Comparison of ENCODE assay signal across 17 mouse cellular contexts in the genomic region with DNA sequence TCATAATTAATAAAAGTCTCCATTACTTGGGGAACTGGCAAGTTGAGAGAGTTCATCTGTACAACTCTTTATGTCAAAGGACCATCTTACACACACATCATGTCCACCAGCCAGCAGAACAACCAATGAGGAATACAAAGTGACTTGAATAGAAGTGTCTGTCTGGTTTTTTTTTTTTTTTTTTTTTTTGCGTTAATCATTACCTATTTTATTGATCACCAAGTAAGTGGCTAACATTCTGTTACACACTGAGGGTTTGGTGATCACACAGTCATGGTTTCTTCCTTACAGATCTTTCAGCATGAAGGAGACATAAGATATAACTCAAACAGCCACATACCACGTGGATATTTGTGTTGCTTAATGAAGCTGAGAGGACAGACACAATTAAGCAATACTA.
DNase-seq lines count a peak whose midpoint lies in the region; ATAC-seq and TF ChIP-seq lines count a peak whose summit lies in the region.
"Had no signal": no experiment of that assay in that cellular context is flagged by ENCODE, and none has a peak within 500 bp of the region (broad histone marks: within the 10 kb centered on the region; RNA-seq: fewer than 3 reads in every experiment).

No protein-coding gene starts in this region.

- H3K36me3 ChIP-seq in liver, adult 2 months (ENCODE audit: control insufficient read depth, insufficient read depth, low read length), result no peaks in the 10 kb centered on the region
- no peaks in the 10 kb centered on the region for H3K36me3 ChIP-seq in liver, embryonic 12.5 days
- no peaks in the 10 kb centered on the region for H3K36me3 ChIP-seq in intestine, embryonic 14.5 days (ENCODE audit: control insufficient read depth, insufficient read depth, low read length)
- H3K36me3 ChIP-seq in intestine, embryonic 16.5 days (ENCODE audit: control insufficient read depth, insufficient read depth, low read length), result no peaks in the 10 kb centered on the region
- H3K36me3 ChIP-seq: embryonic facial prominence, embryonic 13.5 days; forebrain, embryonic 12.5 days; heart, embryonic 12.5 days; hindbrain, embryonic 10.5 days had no signal

- DNase-seq in liver, adult 2 months (ENCODE audit: extremely low read depth, low read depth, low spot score), result peak; percentile 83
- DNase-seq in intestine, embryonic 14.5 days (ENCODE audit: low spot score), result no peak
- DNase-seq in right cerebral cortex, adult 2 months (ENCODE audit: low spot score in 2 of 2), result no peak
- DNase-seq in ovary, adult 18-20 months (ENCODE audit: low spot score), result no peak
- DNase-seq: adrenal gland, adult 2 months; adrenal gland, postnatal 25 days; cerebellum, adult 18-20 months; cerebellum, adult 9-11 months; cerebellum, postnatal 36 days; gastrocnemius, postnatal 14 days had no signal

- 14% methylated on average over 2 of the region's 2 CpGs for WGBS in liver, adult 2 months
- 35% methylated on average over 2 of the region's 2 CpGs for WGBS in liver, embryonic 12.5 days (ENCODE audit: insufficient replicate concordance)
- WGBS in intestine, embryonic 14.5 days, result 66% methylated on average over 2 of the region's 2 CpGs
- WGBS in intestine, embryonic 16.5 days, result 66% methylated on average over 2 of the region's 2 CpGs

- no peak overlapping the region for H3K9ac ChIP-seq in liver, adult 2 months (ENCODE audit: low read depth, low read length)
- H3K9ac ChIP-seq in liver, embryonic 12.5 days, result no peak overlapping the region
- no peak overlapping the region for H3K9ac ChIP-seq in intestine, embryonic 14.5 days (ENCODE audit: low read length)
- no peak overlapping the region for H3K9ac ChIP-seq in intestine, embryonic 16.5 days (ENCODE audit: low read depth, low read length)
- H3K9ac ChIP-seq: embryonic facial prominence, embryonic 13.5 days; forebrain, embryonic 12.5 days; heart, embryonic 12.5 days had no signal

- no peak overlapping the region for H3K27ac ChIP-seq in liver, adult 2 months (replicated peaks; ENCODE audit: insufficient read depth, low read depth, low read length)
- H3K27ac ChIP-seq in liver, embryonic 12.5 days, result no peak overlapping the region
- no peak overlapping the region for H3K27ac ChIP-seq in intestine, embryonic 14.5 days (ENCODE audit: low read depth)
- no peak overlapping the region for H3K27ac ChIP-seq in intestine, embryonic 16.5 days (ENCODE audit: low read length)
- H3K27ac ChIP-seq: embryonic facial prominence, embryonic 13.5 days; forebrain, embryonic 12.5 days; hindbrain, embryonic 10.5 days had no signal

- ATAC-seq in liver, embryonic 12.5 days, result no peak
- ATAC-seq in intestine, embryonic 14.5 days (replicated peaks; ENCODE audit: low FRiP score, low TSS enrichment, low read depth), result peak; percentile 40; the same call in 1 of the 2 replicates
- ATAC-seq in intestine, embryonic 16.5 days, result peak; percentile 56
- ATAC-seq: forebrain, embryonic 16.5 days had no signal

- no peaks in the 10 kb centered on the region for H3K9me3 ChIP-seq in liver, embryonic 12.5 days (replicated peaks)
- H3K9me3 ChIP-seq in intestine, embryonic 14.5 days (ENCODE audit: control insufficient read depth, low read length), result no peaks in the 10 kb centered on the region
- no peaks in the 10 kb centered on the region for H3K9me3 ChIP-seq in intestine, embryonic 16.5 days (ENCODE audit: control insufficient read depth, low read length)
- H3K9me3 ChIP-seq: embryonic facial prominence, embryonic 13.5 days; forebrain, embryonic 12.5 days; heart, embryonic 12.5 days; hindbrain, embryonic 10.5 days had no signal

- TF ChIP-seq POLR2A in liver, adult 2 months (IDR thresholded peaks at IDR 0.05; ENCODE audit: extremely low read depth, insufficient read depth, low read length), result no peak

- H3K4me3 ChIP-seq in liver, adult 2 months (ENCODE audit: insufficient read depth, low read depth, low read length), result no peak overlapping the region
- H3K4me3 ChIP-seq in liver, embryonic 12.5 days, result no peak overlapping the region
- no peak overlapping the region for H3K4me3 ChIP-seq in intestine, embryonic 14.5 days (ENCODE audit: low read depth, low read length)
- H3K4me3 ChIP-seq in intestine, embryonic 16.5 days (ENCODE audit: low read length), result no peak overlapping the region
- H3K4me3 ChIP-seq: embryonic facial prominence, embryonic 13.5 days; forebrain, embryonic 12.5 days; heart, embryonic 12.5 days; hindbrain, embryonic 10.5 days had no signal

- peaks cover 4% of the 10 kb centered on the region; the same call in 1 of the 2 replicates for H3K4me1 ChIP-seq in liver, adult 2 months (ENCODE audit: control insufficient read depth, insufficient read depth, low read length)
- H3K4me1 ChIP-seq in liver, embryonic 12.5 days, result no peaks in the 10 kb centered on the region
- no peaks in the 10 kb centered on the region for H3K4me1 ChIP-seq in intestine, embryonic 14.5 days (replicated peaks; ENCODE audit: control insufficient read depth, insufficient read depth, low read length)
- H3K4me1 ChIP-seq in intestine, embryonic 16.5 days (ENCODE audit: control insufficient read depth, insufficient read depth, low read length), result no peaks in the 10 kb centered on the region
- H3K4me1 ChIP-seq: embryonic facial prominence, embryonic 13.5 days; forebrain, embryonic 12.5 days had no signal

- no peak for TF ChIP-seq CTCF in liver, adult 2 months (IDR thresholded peaks at IDR 0.05; ENCODE audit: low read depth, low read length)

- no peaks in the 10 kb centered on the region for H3K79me2 ChIP-seq in liver, adult 2 months (ENCODE audit: control insufficient read depth, insufficient read depth, low read length)

- H3K27me3 ChIP-seq in liver, adult 2 months (ENCODE audit: control insufficient read depth, insufficient read depth, low read length), result no peaks in the 10 kb centered on the region
- H3K27me3 ChIP-seq in liver, embryonic 12.5 days (replicated peaks), result no peaks in the 10 kb centered on the region
- no peaks in the 10 kb centered on the region for H3K27me3 ChIP-seq in intestine, embryonic 14.5 days (replicated peaks; ENCODE audit: control insufficient read depth, insufficient read depth, low read length)
- H3K27me3 ChIP-seq in intestine, embryonic 16.5 days (replicated peaks; ENCODE audit: control insufficient read depth, insufficient read depth, low read length), result no peaks in the 10 kb centered on the region
- H3K27me3 ChIP-seq: embryonic facial prominence, embryonic 13.5 days; forebrain, embryonic 12.5 days; heart, embryonic 12.5 days had no signal

- H3K4me2 ChIP-seq in liver, embryonic 12.5 days, result no peak overlapping the region
- no peak overlapping the region for H3K4me2 ChIP-seq in intestine, embryonic 14.5 days (ENCODE audit: low read length)
- H3K4me2 ChIP-seq in intestine, embryonic 16.5 days (ENCODE audit: low read depth, low read length), result no peak overlapping the region
- H3K4me2 ChIP-seq: embryonic facial prominence, embryonic 13.5 days; forebrain, embryonic 12.5 days; heart, embryonic 12.5 days had no signal
